Mouse (Mus musculus): ENCODE data around the gene Hk2. TPM values are rescaled to one million over a fixed set of nuclear protein-coding genes. Genes with fewer than 3 reads are reported as not detected.

Gene Hk2
- polyA plus RNA-seq, 1 experiment from 2014 or later: 28.0 TPM

DNA sequence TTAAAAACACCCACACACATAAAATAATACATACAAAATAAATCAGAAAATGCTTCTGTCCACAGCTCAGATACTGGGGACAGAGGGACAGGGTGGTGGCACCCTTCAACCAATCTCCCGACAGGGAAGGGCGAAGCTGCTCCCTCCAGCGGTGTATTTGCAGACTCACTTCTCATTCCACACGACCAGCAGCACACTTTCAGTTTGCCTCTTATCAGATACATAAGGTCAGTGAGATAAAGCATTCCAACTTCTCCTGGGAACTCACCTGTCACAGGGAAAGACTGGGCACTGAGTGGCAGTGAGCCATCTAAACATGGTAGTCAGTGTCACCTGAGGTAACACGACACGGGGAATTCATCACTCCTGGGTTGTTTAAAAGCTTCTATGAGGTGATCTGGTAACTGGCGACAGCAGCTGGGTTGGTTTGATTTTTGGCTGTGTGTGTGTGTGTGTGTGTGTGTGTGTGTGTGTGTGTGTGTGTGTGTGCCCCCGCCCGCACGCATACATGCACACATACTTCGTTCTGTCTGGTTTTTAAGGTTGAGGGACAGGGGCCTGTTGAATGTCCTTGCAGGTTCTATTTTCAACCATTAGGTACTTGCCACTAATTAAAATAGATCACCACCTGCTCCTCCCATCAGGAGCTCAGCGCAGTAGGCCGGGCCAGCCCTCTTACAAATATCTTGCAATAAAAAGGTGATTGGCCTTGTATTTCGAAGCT lies 20.5 kb downstream of the Hk2 start:
- Histone ChIP-seq H3K4me3 (ENCODE audit: low read length) (no peak overlapping the region), H3K27me3 (ENCODE audit: control insufficient read depth, insufficient read depth, low read length) (no peaks in the 10 kb centered on the region), H3K36me3 (ENCODE audit: control insufficient read depth, insufficient read depth, low read length) (peaks cover 7% of the 10 kb centered on the region), H3K27ac (ENCODE audit: low read depth, low read length) (no peak overlapping the region), H3K9me3 (ENCODE audit: control insufficient read depth, low read length) (no peaks in the 10 kb centered on the region), H3K4me2 (replicated peaks; ENCODE audit: low read depth, low read length) (no peak overlapping the region), H3K9ac (ENCODE audit: low read depth, low read length) (no peak overlapping the region), H3K4me1 (ENCODE audit: control insufficient read depth, insufficient read depth, low read length) (no peaks in the 10 kb centered on the region)
- no peak for ATAC-seq (ENCODE audit: low FRiP score, low TSS enrichment)
- whole genome bisulfite sequencing: 86% methylated on average over 14 of the region's 14 CpGs

GRCm38 (mm10) chr6:82753061-82753460 lies 21.2 kb downstream of the Hk2 start:
- H3K4me1 ChIP-seq (ENCODE audit: control insufficient read depth, insufficient read depth, low read length): no peaks in the 10 kb centered on the region
- H3K4me2 ChIP-seq (replicated peaks; ENCODE audit: low read depth, low read length): no peak overlapping the region
- no peak for ATAC-seq (ENCODE audit: low FRiP score, low TSS enrichment)
- H3K36me3 ChIP-seq (ENCODE audit: control insufficient read depth, insufficient read depth, low read length): peaks cover 14% of the 10 kb centered on the region
- H3K27ac ChIP-seq (ENCODE audit: low read depth, low read length): no peak overlapping the region
- H3K4me3 ChIP-seq (ENCODE audit: low read length): no peak overlapping the region
- H3K9me3 ChIP-seq (ENCODE audit: control insufficient read depth, low read length): no peaks in the 10 kb centered on the region
- no peak overlapping the region for H3K9ac ChIP-seq (ENCODE audit: low read depth, low read length)
- WGBS: 46% methylated on average over 11 of the region's 11 CpGs
- no peaks in the 10 kb centered on the region for H3K27me3 ChIP-seq (ENCODE audit: control insufficient read depth, insufficient read depth, low read length)

DNA sequence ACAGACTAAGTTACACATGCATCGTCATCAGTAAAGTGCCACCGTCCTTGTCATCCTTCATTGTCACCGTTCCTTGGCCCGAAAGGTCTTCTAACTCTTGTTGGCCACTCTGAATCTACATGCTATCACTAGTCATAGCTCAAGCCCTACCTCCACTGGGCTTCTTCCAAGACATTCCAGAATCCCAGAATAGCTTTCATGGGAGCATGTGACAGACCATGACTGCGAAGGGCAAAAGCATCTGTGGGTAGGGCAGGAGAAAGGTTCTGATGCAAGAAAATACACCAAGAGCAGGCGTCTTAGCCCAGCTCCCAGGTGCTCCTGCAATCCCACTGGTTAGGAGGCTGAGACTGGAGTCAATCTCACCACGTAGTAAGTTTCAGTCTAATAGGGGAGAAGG lies 22.5 kb downstream of the Hk2 start:
- no peaks in the 10 kb centered on the region for H3K9me3 ChIP-seq (ENCODE audit: control insufficient read depth, low read length)
- no peaks in the 10 kb centered on the region for H3K27me3 ChIP-seq (ENCODE audit: control insufficient read depth, insufficient read depth, low read length)
- WGBS: 94% methylated on average over 7 of the region's 7 CpGs
- no peak overlapping the region for H3K4me2 ChIP-seq (replicated peaks; ENCODE audit: low read depth, low read length)
- H3K9ac ChIP-seq (ENCODE audit: low read depth, low read length): no peak overlapping the region
- H3K4me1 ChIP-seq (ENCODE audit: control insufficient read depth, insufficient read depth, low read length): no peaks in the 10 kb centered on the region
- H3K4me3 ChIP-seq (ENCODE audit: low read length): no peak overlapping the region
- ATAC-seq (ENCODE audit: low FRiP score, low TSS enrichment): no peak
- no peak overlapping the region for H3K27ac ChIP-seq (ENCODE audit: low read depth, low read length)
- H3K36me3 ChIP-seq (ENCODE audit: control insufficient read depth, insufficient read depth, low read length): peaks cover 16% of the 10 kb centered on the region

DNA sequence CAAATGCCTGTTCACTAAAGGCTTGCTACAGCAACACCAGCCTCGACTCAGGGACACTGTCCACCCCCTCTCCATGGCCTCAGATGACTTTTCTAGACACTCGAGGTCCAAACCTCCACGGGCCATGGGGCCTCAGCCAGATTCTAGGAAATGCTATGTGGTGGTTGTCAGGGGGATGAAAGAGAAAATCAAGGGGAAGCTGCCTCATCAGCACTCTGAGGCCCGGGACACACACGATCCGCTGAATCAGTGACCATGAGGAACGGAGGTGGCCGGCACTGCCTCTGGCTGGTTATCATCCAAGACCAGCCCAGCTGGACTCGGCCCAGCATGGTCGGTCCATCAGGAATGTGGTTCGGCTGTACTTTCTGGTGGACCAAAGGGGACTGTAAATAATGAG lies 23.2 kb downstream of the Hk2 start:
- WGBS: 91% methylated on average over 11 of the region's 11 CpGs
- no peak for ATAC-seq (ENCODE audit: low FRiP score, low TSS enrichment)
- Histone ChIP-seq H3K4me1 (ENCODE audit: control insufficient read depth, insufficient read depth, low read length) (no peaks in the 10 kb centered on the region), H3K4me3 (ENCODE audit: low read length) (no peak overlapping the region), H3K36me3 (ENCODE audit: control insufficient read depth, insufficient read depth, low read length) (peaks cover 16% of the 10 kb centered on the region), H3K27ac (ENCODE audit: low read depth, low read length) (no peak overlapping the region), H3K27me3 (ENCODE audit: control insufficient read depth, insufficient read depth, low read length) (no peaks in the 10 kb centered on the region), H3K9me3 (ENCODE audit: control insufficient read depth, low read length) (no peaks in the 10 kb centered on the region), H3K9ac (ENCODE audit: low read depth, low read length) (no peak overlapping the region), H3K4me2 (replicated peaks; ENCODE audit: low read depth, low read length) (no peak overlapping the region)

DNA sequence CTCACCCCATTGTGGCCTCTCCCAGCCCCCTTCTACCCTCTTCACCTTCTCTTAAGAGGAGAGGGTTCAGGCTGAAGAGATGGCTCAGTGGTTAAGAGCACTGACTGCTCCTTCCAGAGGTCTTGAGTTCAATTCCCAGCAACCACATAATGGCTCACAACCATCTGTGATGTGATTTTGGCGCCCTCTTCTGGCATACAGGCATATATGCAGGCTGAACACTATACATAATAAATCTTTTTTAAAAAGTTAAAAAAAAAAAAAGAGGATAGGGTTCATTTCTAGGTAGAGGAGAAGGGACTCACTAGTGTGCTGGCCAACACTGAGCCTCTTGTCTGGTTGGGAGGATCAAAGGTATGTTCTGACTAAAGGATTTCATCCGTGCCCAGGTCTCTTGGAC lies 24.2 kb downstream of the Hk2 start:
- Histone ChIP-seq H3K4me3 (ENCODE audit: low read length) (no peak overlapping the region), H3K9ac (ENCODE audit: low read depth, low read length) (no peak overlapping the region), H3K27ac (ENCODE audit: low read depth, low read length) (no peak overlapping the region), H3K4me1 (ENCODE audit: control insufficient read depth, insufficient read depth, low read length) (no peaks in the 10 kb centered on the region), H3K27me3 (ENCODE audit: control insufficient read depth, insufficient read depth, low read length) (no peaks in the 10 kb centered on the region), H3K4me2 (replicated peaks; ENCODE audit: low read depth, low read length) (no peak overlapping the region), H3K9me3 (ENCODE audit: control insufficient read depth, low read length) (no peaks in the 10 kb centered on the region), H3K36me3 (ENCODE audit: control insufficient read depth, insufficient read depth, low read length) (peaks cover 16% of the 10 kb centered on the region)
- WGBS: 58% methylated on average over 2 of the region's 2 CpGs
- ATAC-seq (ENCODE audit: low FRiP score, low TSS enrichment): no peak

DNA sequence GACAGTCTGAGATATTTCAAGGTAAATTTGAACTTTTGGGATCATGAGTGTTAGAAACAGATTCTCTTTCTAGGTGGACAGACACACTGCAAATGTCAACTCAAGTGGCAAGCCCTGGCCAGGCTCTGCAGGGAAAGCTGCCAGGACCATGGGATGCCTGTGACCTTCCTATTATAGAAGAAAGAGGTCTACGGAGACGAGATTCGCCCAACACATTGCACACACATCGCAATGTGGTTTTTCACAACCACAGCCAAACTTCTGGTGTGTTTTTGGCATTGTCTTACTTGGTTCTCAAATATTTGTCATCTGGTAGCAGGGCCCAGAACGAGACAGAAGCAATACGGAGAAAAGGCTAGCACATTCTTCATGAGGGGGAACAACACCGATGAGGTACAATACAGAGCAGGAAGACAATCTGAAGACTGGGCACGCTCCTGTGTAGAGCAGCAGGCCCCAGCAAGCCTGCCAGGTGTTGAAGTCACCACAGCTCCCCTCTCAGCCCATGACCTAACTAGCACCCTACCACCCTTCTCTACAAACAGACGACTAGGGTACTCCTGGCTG lies 26.1 kb downstream of the Hk2 start:
- 95% methylated on average over 9 of the region's 9 CpGs for WGBS
- H3K4me1 ChIP-seq (ENCODE audit: control insufficient read depth, insufficient read depth, low read length): no peaks in the 10 kb centered on the region
- no peak overlapping the region for H3K4me3 ChIP-seq (ENCODE audit: low read length)
- no peaks in the 10 kb centered on the region for H3K9me3 ChIP-seq (ENCODE audit: control insufficient read depth, low read length)
- no peak for ATAC-seq (ENCODE audit: low FRiP score, low TSS enrichment)
- H3K9ac ChIP-seq (ENCODE audit: low read depth, low read length): no peak overlapping the region
- no peak overlapping the region for H3K4me2 ChIP-seq (replicated peaks; ENCODE audit: low read depth, low read length)
- H3K27ac ChIP-seq (ENCODE audit: low read depth, low read length): no peak overlapping the region
- H3K27me3 ChIP-seq (ENCODE audit: control insufficient read depth, insufficient read depth, low read length): no peaks in the 10 kb centered on the region
- H3K36me3 ChIP-seq (ENCODE audit: control insufficient read depth, insufficient read depth, low read length): peaks cover 16% of the 10 kb centered on the region

DNA sequence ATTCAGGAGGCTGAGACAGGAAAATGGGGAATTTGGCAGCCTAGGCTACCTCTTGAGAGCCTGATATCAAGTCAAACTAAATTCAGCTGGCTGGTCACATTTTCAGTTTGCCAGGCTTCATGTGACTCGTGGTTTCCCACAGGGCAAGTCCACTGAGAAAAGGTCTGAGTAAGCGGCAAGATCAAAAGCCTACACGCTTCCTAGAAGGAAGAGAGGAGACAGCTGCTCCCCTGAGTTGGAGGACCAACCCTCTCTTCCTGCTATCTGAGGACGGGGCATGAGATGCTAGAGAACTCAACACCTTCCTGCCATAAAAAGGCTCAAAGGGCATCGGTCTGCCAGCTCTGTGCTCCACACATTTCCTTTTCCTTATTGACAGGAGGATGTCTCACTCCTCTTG lies 27.2 kb downstream of the Hk2 start:
- Histone ChIP-seq H3K4me1 (ENCODE audit: control insufficient read depth, insufficient read depth, low read length) (no peaks in the 10 kb centered on the region), H3K27ac (ENCODE audit: low read depth, low read length) (no peak overlapping the region), H3K4me2 (replicated peaks; ENCODE audit: low read depth, low read length) (no peak overlapping the region), H3K9me3 (ENCODE audit: control insufficient read depth, low read length) (no peaks in the 10 kb centered on the region), H3K9ac (ENCODE audit: low read depth, low read length) (no peak overlapping the region), H3K4me3 (ENCODE audit: low read length) (no peak overlapping the region), H3K36me3 (ENCODE audit: control insufficient read depth, insufficient read depth, low read length) (peaks cover 27% of the 10 kb centered on the region), H3K27me3 (ENCODE audit: control insufficient read depth, insufficient read depth, low read length) (no peaks in the 10 kb centered on the region)
- 25% methylated on average over 5 of the region's 5 CpGs for WGBS
- ATAC-seq (ENCODE audit: low FRiP score, low TSS enrichment): no peak

DNA sequence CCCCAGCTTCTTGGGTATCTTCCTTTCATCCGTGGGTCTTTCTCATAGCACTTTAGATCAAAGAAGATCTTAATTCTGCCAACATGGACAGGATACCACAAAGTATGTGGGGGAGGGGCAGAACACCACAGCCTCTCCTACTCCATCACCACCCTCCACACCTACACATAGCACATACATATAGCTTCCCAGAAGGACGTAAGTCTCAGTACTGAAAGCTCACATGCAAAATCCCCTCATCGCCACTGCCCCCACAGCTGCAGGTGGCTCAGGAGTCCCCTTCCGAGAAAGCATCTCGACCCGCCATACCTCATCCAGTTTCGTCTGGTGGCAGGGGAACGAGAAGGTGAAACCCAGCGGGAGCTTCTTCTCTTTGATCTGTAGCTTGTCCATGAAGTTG lies 29.7 kb downstream of the Hk2 start:
- Histone ChIP-seq H3K36me3 (ENCODE audit: control insufficient read depth, insufficient read depth, low read length) (peaks cover 25% of the 10 kb centered on the region; the same call in 1 of the 2 replicates), H3K27ac (ENCODE audit: low read depth, low read length) (no peak overlapping the region), H3K9ac (ENCODE audit: low read depth, low read length) (no peak overlapping the region), H3K4me2 (replicated peaks; ENCODE audit: low read depth, low read length) (no peak overlapping the region), H3K4me1 (ENCODE audit: control insufficient read depth, insufficient read depth, low read length) (no peaks in the 10 kb centered on the region), H3K9me3 (ENCODE audit: control insufficient read depth, low read length) (no peaks in the 10 kb centered on the region), H3K4me3 (ENCODE audit: low read length) (no peak overlapping the region), H3K27me3 (ENCODE audit: control insufficient read depth, insufficient read depth, low read length) (no peaks in the 10 kb centered on the region)
- no peak for ATAC-seq (ENCODE audit: low FRiP score, low TSS enrichment)
- WGBS: 81% methylated on average over 9 of the region's 9 CpGs

GRCm38 (mm10) chr6:82741518-82741880 lies 32.8 kb downstream of the Hk2 start:
- Histone ChIP-seq H3K27ac (ENCODE audit: low read depth, low read length) (no peak overlapping the region), H3K9ac (ENCODE audit: low read depth, low read length) (no peak overlapping the region), H3K27me3 (ENCODE audit: control insufficient read depth, insufficient read depth, low read length) (no peaks in the 10 kb centered on the region), H3K4me3 (ENCODE audit: low read length) (no peak overlapping the region), H3K4me2 (replicated peaks; ENCODE audit: low read depth, low read length) (no peak overlapping the region), H3K9me3 (ENCODE audit: control insufficient read depth, low read length) (no peaks in the 10 kb centered on the region), H3K36me3 (ENCODE audit: control insufficient read depth, insufficient read depth, low read length) (peaks cover 32% of the 10 kb centered on the region), H3K4me1 (ENCODE audit: control insufficient read depth, insufficient read depth, low read length) (no peaks in the 10 kb centered on the region)
- ATAC-seq (ENCODE audit: low FRiP score, low TSS enrichment): no peak
- 82% methylated on average over 5 of the region's 5 CpGs for WGBS
